Mouse (Mus musculus) limb, embryonic 14.5 days (tissue): ENCODE data around the gene Plekhg5. TPM values are rescaled to one million over a fixed set of nuclear protein-coding genes. Genes with fewer than 3 reads are reported as not detected.
"Not testable (repeated sequence)": the region's sequence is repeated elsewhere in the genome, so short reads cannot be mapped to it uniquely, and the experiment has no call there.

Experiments used
- ATAC-seq: fragments of 200-750 bp; cut with Nextera tagmentation; 2 replicates; pipeline ENCODE4 v1.8.0; 2017; ENCODE audit warnings: low read depth, moderate number of reproducible peaks, moderate TSS enrichment; ENCODE audit not compliant: low FRiP score
- DNase-seq: peaks from one replicate; pipeline ENCODE4 v3.0.0-alpha.2; 2015; ENCODE audit warnings: low spot score
- H3K27ac ChIP-seq: fragments of 300-500 bp; sonication (generic); replicated peaks from 2 replicates; pipeline ENCODE4 v1.5.1; 2014; ENCODE audit warnings: low read depth, mild to moderate bottlenecking, low read length, moderate library complexity, mixed read lengths
- H3K27me3 ChIP-seq: fragments of 300-500 bp; sonication (generic); 2 replicates; pipeline ENCODE4 v1.6.1; 2014; ENCODE audit warnings: low read length, mixed read lengths; ENCODE audit not compliant: control insufficient read depth, insufficient read depth
- H3K36me3 ChIP-seq: fragments of 300-500 bp; sonication (generic); 2 replicates; pipeline ENCODE4 v1.6.1; 2014; ENCODE audit warnings: mild to moderate bottlenecking, low read length, moderate library complexity, mixed read lengths; ENCODE audit not compliant: control insufficient read depth, insufficient read depth
- H3K4me1 ChIP-seq: fragments of 300-500 bp; sonication (generic); 2 replicates; pipeline ENCODE4 v1.6.1; 2014; ENCODE audit warnings: antibody characterized with exemption, low read length, mixed read lengths; ENCODE audit not compliant: control insufficient read depth, insufficient read depth
- H3K4me2 ChIP-seq: fragments of 300-500 bp; sonication (generic); replicated peaks from 2 replicates; pipeline ENCODE4 v1.6.1; 2014; ENCODE audit warnings: low read depth, mild to moderate bottlenecking, low read length, moderate library complexity; ENCODE audit not compliant: severe bottlenecking
- H3K4me3 ChIP-seq: fragments of 300-500 bp; sonication (generic); replicated peaks from 2 replicates; pipeline ENCODE4 v1.5.1; 2014; ENCODE audit warnings: low read length
- H3K9ac ChIP-seq: fragments of 300-500 bp; sonication (generic); 2 replicates; pipeline ENCODE4 v1.6.1; 2014; ENCODE audit warnings: mild to moderate bottlenecking, low read depth, low read length, moderate library complexity; ENCODE audit not compliant: severe bottlenecking
- H3K9me3 ChIP-seq: fragments of 300-500 bp; sonication (generic); 2 replicates; pipeline ENCODE4 v1.6.1; 2016; ENCODE audit warnings: low read length; ENCODE audit not compliant: control insufficient read depth
- POLR2A ChIP-seq: fragments of 200-500 bp; IDR thresholded peaks from 2 replicates; pipeline ENCODE4 v1.8.0; 2012; ENCODE audit warnings: inconsistent platforms, mild to moderate bottlenecking, moderate library complexity, borderline replicate concordance; ENCODE audit not compliant: insufficient read depth, insufficient read length; ENCODE audit errors: extremely low read depth
- WGBS: fragments of 180-500 bp; shearing (Covaris S2); extraction: QIAGEN DNeasy Blood & Tissue Kit; methylation state at CpG from one replicate; pipeline ENCODE4 v1.1.7; 2014; 5-methylcytosine and 5-hydroxymethylcytosine counted together
- polyA plus RNA-seq, 2 experiments: library from polyadenylated mRNA; depleted of rRNA in 1 of 2; stranded (reverse) in 1 of 2; unstranded in 1 of 2; fragments of >200 nt; fragmentation: Nextera tagmentation in 1 of 2; extraction: Ambion mirVana in 1 of 2; gene quantifications; 2 replicates each; pipeline versions ENCODE4 v1.2.1 to v1.2.3; 2012 to 2014

The Plekhg5 gene
- polyA plus RNA-seq, 2 experiments = 14.1 to 25.0 TPM

DNA sequence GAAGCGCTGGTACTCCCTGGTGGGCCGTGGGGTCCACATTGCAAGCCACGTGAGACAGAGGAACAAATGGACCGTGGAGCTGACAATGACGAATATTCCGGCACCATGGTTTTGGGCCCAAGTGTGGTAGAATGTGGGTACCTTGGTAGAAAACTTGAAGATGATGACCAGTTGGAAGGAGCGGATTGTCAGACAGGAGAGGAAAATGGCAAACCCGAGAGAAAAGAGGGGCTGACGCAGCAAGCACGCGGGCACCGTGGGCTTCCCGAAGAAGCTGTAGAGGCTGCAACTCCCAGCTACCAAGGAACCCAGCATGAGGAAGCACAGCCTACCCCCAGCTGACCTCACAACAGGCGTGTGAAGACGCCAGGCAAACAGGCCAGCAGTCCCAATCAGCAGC, 43.8 kb upstream of the Plekhg5 start:
- H3K36me3 ChIP-seq = peaks cover 11% of the 10 kb centered on the region
- H3K4me2 ChIP-seq = peak overlapping the region; percentile 95
- TF ChIP-seq POLR2A = no peak
- peak overlapping the region; percentile 73 for H3K4me3 ChIP-seq
- H3K9me3 ChIP-seq = no peaks in the 10 kb centered on the region
- DNase-seq = no peak
- H3K27ac ChIP-seq = no peak overlapping the region
- WGBS = 65% methylated on average over 15 of the region's 15 CpGs
- peaks cover 26% of the 10 kb centered on the region for H3K4me1 ChIP-seq
- H3K9ac ChIP-seq = peak overlapping the region; percentile 76
- no peak for ATAC-seq
- no peaks in the 10 kb centered on the region for H3K27me3 ChIP-seq

DNA sequence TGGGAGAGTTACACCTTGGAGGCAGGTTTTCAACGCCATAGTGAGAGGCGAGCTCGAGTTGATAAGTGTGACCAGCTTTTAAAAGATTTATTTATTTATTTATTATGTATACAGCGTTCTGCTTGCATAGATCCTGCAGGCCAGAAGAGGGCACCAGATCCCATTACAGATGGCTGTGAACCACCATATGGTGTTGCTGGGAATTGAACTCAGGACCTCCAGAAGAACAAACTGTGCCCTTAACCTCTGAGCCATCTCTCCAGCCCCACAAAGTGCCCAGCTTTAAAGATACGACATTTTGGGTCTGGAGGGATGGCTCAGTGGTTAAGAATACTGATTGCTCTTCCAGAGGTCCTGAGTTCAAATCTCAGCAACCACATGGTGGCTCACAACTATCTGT, 43.2 kb upstream of the Plekhg5 start:
- no peak overlapping the region for H3K9ac ChIP-seq
- WGBS = 39% methylated on average over 5 of the region's 5 CpGs

DNA sequence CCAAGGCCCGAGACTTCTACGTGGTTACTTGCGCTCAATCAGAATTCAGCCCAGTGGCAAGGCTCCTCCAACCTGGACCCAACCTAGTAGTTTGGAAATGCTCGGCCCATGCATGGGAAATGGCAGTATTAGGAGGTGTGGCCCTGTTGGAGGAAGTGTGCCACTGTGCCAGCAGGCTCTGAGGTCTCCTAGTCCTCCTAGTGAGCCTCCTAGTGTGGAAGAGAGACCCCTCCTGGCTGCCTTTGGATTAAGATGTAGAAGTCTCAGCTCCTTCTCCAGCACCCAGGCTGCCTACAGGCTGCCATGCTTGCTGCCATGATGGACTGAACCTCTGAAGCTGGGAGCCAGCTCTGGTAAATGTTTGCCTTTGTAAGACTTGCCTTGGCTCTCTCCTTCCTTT, 42.3 kb upstream of the Plekhg5 start:
- no peak for TF ChIP-seq POLR2A
- Histone ChIP-seq H3K9ac (peak overlapping the region; percentile 34; the same call in 1 of the 2 replicates), H3K4me1 (peaks cover 26% of the 10 kb centered on the region), H3K4me2 (no peak overlapping the region), H3K27ac (no peak overlapping the region), H3K27me3 (no peaks in the 10 kb centered on the region), H3K9me3 (no peaks in the 10 kb centered on the region), H3K4me3 (no peak overlapping the region), H3K36me3 (no peaks in the 10 kb centered on the region)
- ATAC-seq (no peak), DNase-seq (peak; percentile 23)
- 59% methylated on average over 4 of the region's 4 CpGs for WGBS

More for the DNA sequence above, 43.2 kb upstream of the Plekhg5 start:
- Histone ChIP-seq H3K27me3 (no peaks in the 10 kb centered on the region), H3K27ac (no peak overlapping the region), H3K4me3 (no peak overlapping the region), H3K4me1 (peaks cover 26% of the 10 kb centered on the region), H3K4me2 (no peak overlapping the region), H3K36me3 (peaks cover 6% of the 10 kb centered on the region), H3K9me3 (no peaks in the 10 kb centered on the region)
- DNase-seq (no peak), ATAC-seq (no peak)
- no peak for TF ChIP-seq POLR2A

DNA sequence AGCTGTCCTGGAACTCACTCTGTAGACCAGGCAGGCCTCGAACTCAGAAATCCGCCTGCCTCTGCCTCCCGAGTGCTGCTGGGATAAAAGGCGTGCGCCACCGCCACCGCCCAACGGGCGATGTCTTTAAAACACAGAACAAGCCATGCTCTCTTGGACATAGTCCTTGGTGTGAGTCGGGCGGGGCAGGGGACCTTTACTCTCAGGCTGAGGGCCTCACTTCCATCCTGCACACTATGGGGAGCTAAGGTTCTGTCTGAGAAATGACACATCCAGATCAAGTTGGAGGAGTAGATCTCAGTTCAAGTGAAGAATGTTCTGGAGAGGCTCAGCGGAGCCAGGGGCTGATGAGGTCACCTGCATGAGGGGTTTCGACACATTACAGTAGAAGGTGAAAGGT, 39.4 kb upstream of the Plekhg5 start:
- DNase-seq (no peak), ATAC-seq (no peak)
- Histone ChIP-seq H3K9me3 (no peaks in the 10 kb centered on the region), H3K36me3 (no peaks in the 10 kb centered on the region), H3K4me1 (peaks cover 9% of the 10 kb centered on the region), H3K27me3 (no peaks in the 10 kb centered on the region), H3K4me2 (no peak overlapping the region), H3K27ac (no peak overlapping the region), H3K4me3 (no peak overlapping the region), H3K9ac (no peak overlapping the region)
- WGBS = 91% methylated on average over 13 of the region's 13 CpGs
- TF ChIP-seq POLR2A = no peak

DNA sequence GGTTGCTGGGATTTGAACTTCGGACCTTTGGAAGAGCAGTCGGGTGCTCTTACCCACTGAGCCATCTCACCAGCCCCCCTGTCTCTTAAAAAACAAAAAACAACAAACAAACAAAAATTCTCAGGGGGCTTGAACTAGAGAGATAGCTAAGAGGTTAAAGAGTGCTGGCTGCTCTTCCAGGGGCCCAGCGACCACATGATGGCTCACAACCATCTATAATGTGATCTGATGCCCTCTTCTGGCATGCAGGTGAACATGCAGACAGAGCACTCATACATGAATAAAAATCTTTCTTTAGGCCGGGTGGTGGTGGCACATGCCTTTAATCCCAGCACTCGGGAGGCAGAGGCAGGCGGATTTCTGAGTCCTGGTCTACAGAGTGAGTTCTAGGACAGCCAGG, 35.8 kb upstream of the Plekhg5 start:
- 88% methylated on average over 6 of the region's 6 CpGs for WGBS

More for the DNA sequence above, 35.8 kb upstream of the Plekhg5 start:
- H3K9ac ChIP-seq, ATAC-seq, H3K9me3 ChIP-seq, H3K4me3 ChIP-seq, DNase-seq, H3K27ac ChIP-seq, H3K4me2 ChIP-seq, H3K36me3 ChIP-seq, H3K4me1 ChIP-seq, H3K27me3 ChIP-seq: not testable (repeated sequence)
